25 mouse cellular contexts compared by ENCODE assay signal in the genomic region with DNA sequence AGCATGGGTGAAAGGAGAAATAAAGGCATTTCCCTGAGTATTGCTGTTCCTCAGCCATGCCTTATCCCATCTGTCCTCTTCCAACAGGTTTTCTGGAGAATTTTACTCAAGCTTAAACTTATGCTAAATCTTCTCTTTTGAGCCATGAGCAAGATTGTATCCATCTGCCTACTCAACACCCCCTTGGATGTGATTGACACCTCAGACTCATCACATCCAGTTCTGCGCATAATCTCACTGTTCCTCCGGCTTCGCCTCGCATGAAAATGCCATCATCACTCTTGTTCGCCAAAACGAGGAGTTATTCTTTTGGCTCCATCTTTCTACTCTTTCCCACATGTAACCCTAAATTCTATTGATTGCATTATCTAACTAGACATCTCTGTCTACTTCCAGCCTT. TPM values are rescaled to one million over a fixed set of nuclear protein-coding genes. Genes with fewer than 3 reads are reported as not detected.
DNase-seq lines count a peak whose midpoint lies in the region; ATAC-seq lines count a peak whose summit lies in the region.
"Had no signal": no experiment of that assay in that cellular context is flagged by ENCODE, and none has a peak within 500 bp of the region (broad histone marks: within the 10 kb centered on the region; RNA-seq: fewer than 3 reads in every experiment).

No protein-coding gene starts in this region.

- H3K9me3 ChIP-seq in hindbrain, embryonic 16.5 days (ENCODE audit: control insufficient read depth, low read length), result no peaks in the 10 kb centered on the region
- no peaks in the 10 kb centered on the region for H3K9me3 ChIP-seq in heart, embryonic 12.5 days (replicated peaks)
- H3K9me3 ChIP-seq: neural tube, embryonic 13.5 days had no signal

- DNase-seq in left cerebral cortex, adult 11 months (ENCODE audit: low spot score), result peak; percentile 50
- no peak for DNase-seq in left cerebral cortex, postnatal 4 days
- DNase-seq in frontal cortex, postnatal 10 days (ENCODE audit: low spot score in 2 of 2), result peak; percentile 11 to 25
- peak; percentile 32 to 48 for DNase-seq in left cerebral cortex, adult 18-20 months (ENCODE audit: low spot score in 2 of 2)
- peak; percentile 40 for DNase-seq in right cerebral cortex, postnatal 25 days
- DNase-seq in embryo, embryonic 9.5 days (ENCODE audit: extremely low spot score), result no peak
- DNase-seq: adrenal gland, postnatal 25 days; B cell, adult 2 months; cerebellum, adult 18-20 months; cerebellum, postnatal 36 days; gastrocnemius, postnatal 14 days; heart, adult 2 months; kidney, adult 11 months; thymus, postnatal 4 days had no signal

- no peak for ATAC-seq in hindbrain, embryonic 16.5 days
- ATAC-seq in heart, embryonic 12.5 days (ENCODE audit: insufficient number of reproducible peaks, low FRiP score), result no peak
- ATAC-seq: forebrain, embryonic 14.5 days had no signal

- H3K9ac ChIP-seq in hindbrain, embryonic 16.5 days (ENCODE audit: low read depth, low read length), result no peak overlapping the region
- H3K9ac ChIP-seq in heart, embryonic 12.5 days, result no peak overlapping the region
- H3K9ac ChIP-seq: liver, embryonic 14.5 days; neural tube, embryonic 13.5 days had no signal

- H3K4me2 ChIP-seq in hindbrain, embryonic 16.5 days (ENCODE audit: low read length), result no peak overlapping the region
- no peak overlapping the region for H3K4me2 ChIP-seq in heart, embryonic 12.5 days
- H3K4me2 ChIP-seq: midbrain, embryonic 11.5 days; neural tube, embryonic 13.5 days had no signal

- intact Hi-C loops in left cerebral cortex, postnatal 4 days (cut with DNase I), result no loop called here

- H3K27me3 ChIP-seq in hindbrain, embryonic 16.5 days (replicated peaks; ENCODE audit: control insufficient read depth, insufficient read depth, low read length), result no peaks in the 10 kb centered on the region
- no peaks in the 10 kb centered on the region for H3K27me3 ChIP-seq in heart, embryonic 12.5 days (replicated peaks)
- H3K27me3 ChIP-seq: neural tube, embryonic 13.5 days had no signal

- H3K27ac ChIP-seq in hindbrain, embryonic 16.5 days (ENCODE audit: low read depth, low read length), result no peak overlapping the region
- H3K27ac ChIP-seq in heart, embryonic 12.5 days (ENCODE audit: poor library complexity, severe bottlenecking), result no peak overlapping the region
- H3K27ac ChIP-seq: heart, adult 2 months; kidney, postnatal 0 days; liver, embryonic 14.5 days; neural tube, embryonic 13.5 days had no signal

- no peaks in the 10 kb centered on the region for H3K36me3 ChIP-seq in hindbrain, embryonic 16.5 days (ENCODE audit: control insufficient read depth, insufficient read depth, low read length)
- peaks cover 60% of the 10 kb centered on the region for H3K36me3 ChIP-seq in heart, embryonic 12.5 days
- H3K36me3 ChIP-seq: neural tube, embryonic 13.5 days had no signal

- 97% methylated on average over 6 of the region's 6 CpGs for WGBS in hindbrain, embryonic 16.5 days
- 94% methylated on average over 6 of the region's 6 CpGs for WGBS in heart, embryonic 12.5 days

- H3K4me3 ChIP-seq in hindbrain, embryonic 16.5 days (ENCODE audit: low read length), result no peak overlapping the region
- no peak overlapping the region for H3K4me3 ChIP-seq in heart, embryonic 12.5 days
- H3K4me3 ChIP-seq: erythroblast, embryonic 14.5 days; heart, adult 2 months; neural tube, embryonic 13.5 days had no signal

- no peaks in the 10 kb centered on the region for H3K4me1 ChIP-seq in hindbrain, embryonic 16.5 days (ENCODE audit: control insufficient read depth, insufficient read depth, low read depth, low read length)
- H3K4me1 ChIP-seq in heart, embryonic 12.5 days (replicated peaks), result no peaks in the 10 kb centered on the region
- H3K4me1 ChIP-seq: neural tube, embryonic 13.5 days had no signal

RNA-seq across cellular contexts. Expression of a gene that starts 24.5 kb away (rescaled TPM):
- total RNA-seq in left cerebral cortex, postnatal 4 days (2021), result under 1 TPM in 1 of 2 experiments, not detected in 1; 0.28 TPM
- not detected for total RNA-seq in left cerebral cortex, adult 18-20 months (2021)
- polyA plus RNA-seq in hindbrain, embryonic 16.5 days (2015; fragmentation: Nextera tagmentation; extraction: Ambion mirVana), result 0.21 and 0.22 TPM in 2 replicates
- polyA plus RNA-seq in heart, embryonic 12.5 days (2016; fragmentation: Nextera tagmentation; extraction: Ambion mirVana), result 0.26 TPM in 1 of 2 replicates, not detected in the other
- total RNA-seq: gastrocnemius, postnatal 14 days; heart, adult 2 months; hematopoietic stem cell, adult 5-6 weeks had no signal
- polyA plus RNA-seq: embryonic facial prominence, embryonic 11.5 days; erythroblast, embryonic 14.5 days; forebrain, embryonic 14.5 days; heart, adult 2 months; small intestine, adult 2 months had no signal

RNA-seq across cellular contexts. Expression of a gene that starts 28.5 kb away (rescaled TPM):
- total RNA-seq in left cerebral cortex, postnatal 4 days (2021), result 100 to 1,000 TPM; 166 to 181 TPM
- total RNA-seq in left cerebral cortex, adult 18-20 months (2021), result 100 to 1,000 TPM; 210 to 217 TPM
- 246 and 270 TPM in 2 replicates for polyA plus RNA-seq in hindbrain, embryonic 16.5 days (2015; fragmentation: Nextera tagmentation; extraction: Ambion mirVana)
- polyA plus RNA-seq in heart, embryonic 12.5 days (2016; fragmentation: Nextera tagmentation; extraction: Ambion mirVana), result 156 and 165 TPM in 2 replicates

RNA-seq across cellular contexts. Expression of a gene that starts 44.6 kb away (rescaled TPM):
- 1 to 10 TPM; 5.4 to 7.0 TPM for total RNA-seq in left cerebral cortex, postnatal 4 days (2021)
- 1 to 10 TPM; 1.5 to 2.2 TPM for total RNA-seq in left cerebral cortex, adult 18-20 months (2021)
- 1.9 and 2.1 TPM in 2 replicates for polyA plus RNA-seq in hindbrain, embryonic 16.5 days (2015; fragmentation: Nextera tagmentation; extraction: Ambion mirVana)
- 10.9 and 12.1 TPM in 2 replicates for polyA plus RNA-seq in heart, embryonic 12.5 days (2016; fragmentation: Nextera tagmentation; extraction: Ambion mirVana)

RNA-seq across cellular contexts. Expression of a gene that starts 44.6 kb away (rescaled TPM):
- 10 to 100 TPM; 62.3 to 71.1 TPM for total RNA-seq in left cerebral cortex, postnatal 4 days (2021)
- 10 to 100 TPM; 71.8 to 77.6 TPM for total RNA-seq in left cerebral cortex, adult 18-20 months (2021)
- 120 and 124 TPM in 2 replicates for polyA plus RNA-seq in hindbrain, embryonic 16.5 days (2015; fragmentation: Nextera tagmentation; extraction: Ambion mirVana)
- polyA plus RNA-seq in heart, embryonic 12.5 days (2016; fragmentation: Nextera tagmentation; extraction: Ambion mirVana), result 86.9 and 89.1 TPM in 2 replicates

RNA-seq across cellular contexts. Expression of a gene that starts 47.7 kb away (rescaled TPM):
- total RNA-seq in left cerebral cortex, postnatal 4 days (2021), result 10 to 100 TPM; 50.0 to 61.8 TPM
- 10 to 100 TPM; 35.3 to 46.6 TPM for total RNA-seq in left cerebral cortex, adult 18-20 months (2021)
- polyA plus RNA-seq in hindbrain, embryonic 16.5 days (2015; fragmentation: Nextera tagmentation; extraction: Ambion mirVana), result 73.0 and 74.5 TPM in 2 replicates
- 30.3 and 32.7 TPM in 2 replicates for polyA plus RNA-seq in heart, embryonic 12.5 days (2016; fragmentation: Nextera tagmentation; extraction: Ambion mirVana)

Comparison
In these comparisons a context has a peak if more than half of its experiments do, and no peak if none do; other contexts are left out.
1. DNase-seq: peak in left cerebral cortex, adult 11 months (single experiment), frontal cortex, postnatal 10 days (2 of 2), left cerebral cortex, adult 18-20 months (2 of 2) and right cerebral cortex, postnatal 25 days (single experiment); none in left cerebral cortex, postnatal 4 days (single experiment) and embryo, embryonic 9.5 days (single experiment).